In genomic region chr9:57462866-57463265, GRCm38 (mm10) we compare ENCODE assay signal across 1 mouse cellular context.
TF ChIP-seq lines count a peak whose summit lies in the region.

No protein-coding gene starts in this region.

TF ChIP-seq in CH12.LX, 34 proteins besides CTCF, POLR2A, EP300 and RAD21:
- peak; percentile 70 for TF ChIP-seq BHLHE40 (IDR thresholded peaks at IDR 0.05; ENCODE audit: low read depth, low read length)
- no peak for TF ChIP-seq MXI1 (IDR thresholded peaks at IDR 0.05; ENCODE audit: low read depth, low read length)
